Mouse (Mus musculus) C2C12 (cell line): ENCODE measurements around the gene Tbcel.

ENCODE experiments used
- CEBPB ChIP-seq: IDR thresholded peaks from one replicate; pipeline ENCODE4 v1.6.1; 2011; ENCODE audit warnings: low read depth, mild to moderate bottlenecking, control low read depth, moderate library complexity
- CTCF ChIP-seq: IDR thresholded peaks from one replicate; pipeline ENCODE4 v1.5.1; 2011; ENCODE audit not compliant: control insufficient read depth, insufficient read depth, insufficient read length
- MAX ChIP-seq: IDR thresholded peaks from one replicate; pipeline ENCODE4 v1.6.1; 2011; ENCODE audit warnings: mild to moderate bottlenecking, control low read depth
- MYOD1 ChIP-seq: IDR thresholded peaks from one replicate; pipeline ENCODE4 v1.6.1; 2011; ENCODE audit warnings: low read depth; ENCODE audit not compliant: control insufficient read depth, insufficient read length
- MYOG ChIP-seq: IDR thresholded peaks from one replicate; pipeline ENCODE4 v1.6.1; 2011; ENCODE audit not compliant: control insufficient read depth, insufficient read length; ENCODE audit errors: extremely low read depth
- USF1 ChIP-seq: IDR thresholded peaks from one replicate; pipeline ENCODE4 v1.6.1; 2011; ENCODE audit warnings: low read depth, mild to moderate bottlenecking, control low read depth, moderate library complexity

DNA sequence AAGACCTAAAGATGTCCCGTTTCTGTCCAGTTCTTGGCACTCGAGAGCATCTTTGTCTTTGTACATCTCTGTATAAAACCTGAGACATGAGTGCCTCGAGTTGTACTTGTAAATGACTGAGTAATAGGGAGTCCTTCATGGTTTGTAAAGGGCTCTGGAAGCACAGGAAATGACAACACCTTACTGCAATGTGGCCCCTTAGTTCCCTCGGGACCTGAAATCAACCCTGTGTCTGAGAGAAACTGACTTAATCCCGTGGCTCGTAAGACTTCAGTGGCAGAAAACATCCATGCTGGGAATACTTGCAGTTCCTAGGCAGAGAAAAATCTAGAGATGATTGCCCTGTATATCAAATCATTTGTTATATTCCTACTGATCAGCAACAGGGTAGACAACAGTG lies 114.7 kb downstream of the Tbcel start:
- no peak for TF ChIP-seq CTCF
- TF ChIP-seq USF1: no peak
- TF ChIP-seq MYOG: no peak
- peak; percentile 27 for TF ChIP-seq MAX
- TF ChIP-seq CEBPB: no peak
- TF ChIP-seq MYOD1: no peak
